Comparison of ENCODE assay signal across 16 mouse cellular contexts in genomic region chr7:43553153-43553552, GRCm38 (mm10). TPM values are rescaled to one million over a fixed set of nuclear protein-coding genes. Genes with fewer than 3 reads are reported as not detected.
A peak's percentile ranks its signal among the peaks of the same experiment; 100 is the strongest.
DNase-seq lines count a peak whose midpoint lies in the region; ATAC-seq lines count a peak whose summit lies in the region.
"Had no signal": no experiment of that assay in that cellular context is flagged by ENCODE, and none has a peak within 500 bp of the region (broad histone marks: within the 10 kb centered on the region; RNA-seq: fewer than 3 reads in every experiment).

No protein-coding gene starts in this region.

- H3K36me3 ChIP-seq in kidney, embryonic 14.5 days (ENCODE audit: control insufficient read depth, insufficient read depth, low read length) = no peaks in the 10 kb centered on the region
- no peaks in the 10 kb centered on the region for H3K36me3 ChIP-seq in forebrain, embryonic 12.5 days (replicated peaks)

- ATAC-seq in kidney, embryonic 14.5 days (ENCODE audit: low FRiP score, low TSS enrichment) = no peak
- ATAC-seq in megakaryocyte, adult 5-6 weeks (ENCODE audit: poor library complexity, severe bottlenecking) = peak; percentile 94
- no peak for ATAC-seq in forebrain, embryonic 12.5 days (ENCODE audit: low FRiP score)

- H3K4me2 ChIP-seq in kidney, embryonic 14.5 days (replicated peaks; ENCODE audit: low read depth, low read length) = no peak overlapping the region
- H3K4me2 ChIP-seq in forebrain, embryonic 12.5 days = no peak overlapping the region

- no peaks in the 10 kb centered on the region for H3K4me1 ChIP-seq in kidney, embryonic 14.5 days (ENCODE audit: control insufficient read depth, insufficient read depth, low read length)
- H3K4me1 ChIP-seq in forebrain, embryonic 12.5 days = no peaks in the 10 kb centered on the region

- H3K27me3 ChIP-seq in kidney, embryonic 14.5 days (ENCODE audit: control insufficient read depth, insufficient read depth, low read length) = no peaks in the 10 kb centered on the region
- no peaks in the 10 kb centered on the region; the same call in 1 of the 2 replicates for H3K27me3 ChIP-seq in forebrain, embryonic 12.5 days

- 67% methylated on average over 4 of the region's 4 CpGs for WGBS in kidney, embryonic 14.5 days
- 94% methylated on average over 4 of the region's 4 CpGs for WGBS in forebrain, embryonic 12.5 days

- peak; percentile 18 for DNase-seq in kidney, postnatal 10 days
- peak; percentile 89 for DNase-seq in A20 (ENCODE audit: low read depth, low spot score)
- DNase-seq in brain, adult 2 months (ENCODE audit: low read depth, low spot score) = peak; percentile 47
- no peak for DNase-seq in ovary, postnatal 14 days (ENCODE audit: low spot score)
- no peak for DNase-seq in urinary bladder, postnatal 4 days (ENCODE audit: low spot score in 2 of 2)
- DNase-seq: cerebellum, postnatal 10 days; kidney, postnatal 4 days; retina, postnatal 1 day had no signal

- no peak overlapping the region for H3K9ac ChIP-seq in kidney, embryonic 14.5 days (ENCODE audit: low read depth, low read length)
- no peak overlapping the region for H3K9ac ChIP-seq in forebrain, embryonic 12.5 days

- H3K9me3 ChIP-seq in kidney, embryonic 14.5 days (ENCODE audit: control insufficient read depth, low read length) = no peaks in the 10 kb centered on the region
- no peaks in the 10 kb centered on the region for H3K9me3 ChIP-seq in forebrain, embryonic 12.5 days

- no peak overlapping the region for H3K4me3 ChIP-seq in kidney, embryonic 14.5 days (ENCODE audit: low read length)
- no peak overlapping the region for H3K4me3 ChIP-seq in forebrain, embryonic 12.5 days (replicated peaks)

- no peak overlapping the region for H3K27ac ChIP-seq in kidney, embryonic 14.5 days (ENCODE audit: low read depth, low read length)
- no peak overlapping the region for H3K27ac ChIP-seq in forebrain, embryonic 12.5 days

RNA-seq across cellular contexts. Expression of gene Zfp658, which starts 8.9 kb away (rescaled TPM):
- polyA plus RNA-seq in kidney, embryonic 14.5 days (2014; fragmentation: Nextera tagmentation; extraction: Ambion mirVana) = 2.0 and 4.0 TPM in 2 replicates
- total RNA-seq in megakaryocyte, adult 5-6 weeks (2015) = 6.3 and 8.1 TPM in 2 replicates
- total RNA-seq in megakaryocyte, adult 5-6 weeks (2017) = 6.9 and 7.4 TPM in 2 replicates
- 7.5 and 7.8 TPM in 2 replicates for polyA plus RNA-seq in forebrain, embryonic 12.5 days (2016; fragmentation: Nextera tagmentation; extraction: Ambion mirVana)

RNA-seq across cellular contexts. Expression of gene Cd33, which starts 8.9 kb away (rescaled TPM):
- 0.85 and 1.7 TPM in 2 replicates for polyA plus RNA-seq in kidney, embryonic 14.5 days (2014; fragmentation: Nextera tagmentation; extraction: Ambion mirVana)
- total RNA-seq in megakaryocyte, adult 5-6 weeks (2015) = 80.0 and 80.1 TPM in 2 replicates
- 36.3 and 48.1 TPM in 2 replicates for total RNA-seq in megakaryocyte, adult 5-6 weeks (2017)
- 0.56 and 0.69 TPM in 2 replicates for polyA plus RNA-seq in forebrain, embryonic 12.5 days (2016; fragmentation: Nextera tagmentation; extraction: Ambion mirVana)

RNA-seq across cellular contexts. Expression of gene Zfp719, which starts 26.3 kb away (rescaled TPM):
- 9.9 and 14.1 TPM in 2 replicates for polyA plus RNA-seq in kidney, embryonic 14.5 days (2014; fragmentation: Nextera tagmentation; extraction: Ambion mirVana)
- 7.1 and 13.3 TPM in 2 replicates for total RNA-seq in megakaryocyte, adult 5-6 weeks (2015)
- 6.9 and 9.3 TPM in 2 replicates for total RNA-seq in megakaryocyte, adult 5-6 weeks (2017)
- 14.6 and 17.1 TPM in 2 replicates for polyA plus RNA-seq in forebrain, embryonic 12.5 days (2016; fragmentation: Nextera tagmentation; extraction: Ambion mirVana)

RNA-seq across cellular contexts. Expression of gene 4931406B18Rik, which starts 47.4 kb away (rescaled TPM):
- not detected in 2 replicates for polyA plus RNA-seq in kidney, embryonic 14.5 days (2014; fragmentation: Nextera tagmentation; extraction: Ambion mirVana)
- not detected in 2 replicates for total RNA-seq in megakaryocyte, adult 5-6 weeks (2015)
- not detected in 2 replicates for total RNA-seq in megakaryocyte, adult 5-6 weeks (2017)
- polyA plus RNA-seq in forebrain, embryonic 12.5 days (2016; fragmentation: Nextera tagmentation; extraction: Ambion mirVana) = not detected in 2 replicates
- total RNA-seq: left cerebral cortex, postnatal 36 days had no signal
- polyA plus RNA-seq: heart, postnatal 0 days; intestine, embryonic 14.5 days; liver, embryonic 16.5 days; stomach, embryonic 16.5 days had no signal

RNA-seq across cellular contexts. Expression of gene Zfp819, which starts 53.8 kb away (rescaled TPM):
- 0.19 and 0.23 TPM in 2 replicates for polyA plus RNA-seq in kidney, embryonic 14.5 days (2014; fragmentation: Nextera tagmentation; extraction: Ambion mirVana)
- total RNA-seq in megakaryocyte, adult 5-6 weeks (2015) = not detected in 2 replicates
- not detected in 2 replicates for total RNA-seq in megakaryocyte, adult 5-6 weeks (2017)
- 0.61 and 0.73 TPM in 2 replicates for polyA plus RNA-seq in forebrain, embryonic 12.5 days (2016; fragmentation: Nextera tagmentation; extraction: Ambion mirVana)
- polyA plus RNA-seq: heart, postnatal 0 days; intestine, embryonic 14.5 days; liver, embryonic 16.5 days; stomach, embryonic 16.5 days had no signal

Comparison
In these comparisons a context has a peak if more than half of its experiments do, and no peak if none do; other contexts are left out.
1. DNase-seq: peak in kidney, postnatal 10 days (single experiment), A20 (single experiment) and brain, adult 2 months (single experiment); none in ovary, postnatal 14 days (single experiment) and urinary bladder, postnatal 4 days (0 of 2).